Mouse (Mus musculus) hindbrain, embryonic 13.5 days (tissue): ENCODE results near the gene Mymk. TPM values are rescaled to one million over a fixed set of nuclear protein-coding genes. Genes with fewer than 3 reads are reported as not detected.

Experiments
- ATAC-seq: fragments of 200-750 bp; cut with Nextera tagmentation; 2 replicates; pipeline ENCODE4 v1.8.0; 2017; ENCODE audit warnings: moderate TSS enrichment; ENCODE audit not compliant: low FRiP score
- H3K27ac ChIP-seq: fragments of 300-500 bp; sonication (generic); 2 replicates; pipeline ENCODE4 v1.5.1; 2015; ENCODE audit warnings: inconsistent platforms, mild to moderate bottlenecking, moderate library complexity
- H3K27me3 ChIP-seq: fragments of 300-500 bp; sonication (generic); 2 replicates; pipeline ENCODE4 v1.6.1; 2015; ENCODE audit warnings: mild to moderate bottlenecking, inconsistent platforms
- H3K36me3 ChIP-seq: fragments of 300-500 bp; sonication (generic); 2 replicates; pipeline ENCODE4 v1.6.1; 2015; ENCODE audit warnings: mild to moderate bottlenecking, inconsistent platforms
- H3K4me1 ChIP-seq: fragments of 300-500 bp; sonication (generic); replicated peaks from 2 replicates; pipeline ENCODE4 v1.6.1; 2015; ENCODE audit warnings: inconsistent platforms
- H3K4me2 ChIP-seq: fragments of 300-500 bp; sonication (generic); 2 replicates; pipeline ENCODE4 v1.6.1; 2015; ENCODE audit warnings: inconsistent platforms, mild to moderate bottlenecking, moderate library complexity
- H3K4me3 ChIP-seq: fragments of 300-500 bp; sonication (generic); 2 replicates; pipeline ENCODE4 v1.5.1; 2015; ENCODE audit warnings: mild to moderate bottlenecking, inconsistent platforms
- H3K9ac ChIP-seq: fragments of 300-500 bp; sonication (generic); 2 replicates; pipeline ENCODE4 v1.6.1; 2015; ENCODE audit warnings: mild to moderate bottlenecking, inconsistent platforms
- H3K9me3 ChIP-seq: fragments of 300-500 bp; sonication (generic); 2 replicates; pipeline ENCODE4 v1.6.1; 2016; ENCODE audit warnings: inconsistent platforms
- WGBS: fragments of 180-500 bp; shearing (Covaris S2); methylation state at CpG from one replicate; pipeline ENCODE4 v1.1.7; 2015; 5-methylcytosine and 5-hydroxymethylcytosine counted together
- polyA plus RNA-seq: library from polyadenylated mRNA; unstranded; fragments of >200 nt; fragmentation: Nextera tagmentation; extraction: Ambion mirVana; gene quantifications from 2 replicates; pipeline ENCODE4 v1.2.1, GENCODE M21; 2015

The Mymk gene
- polyA plus RNA-seq, 1 experiment from 2014 or later, result 1.1 TPM

DNA sequence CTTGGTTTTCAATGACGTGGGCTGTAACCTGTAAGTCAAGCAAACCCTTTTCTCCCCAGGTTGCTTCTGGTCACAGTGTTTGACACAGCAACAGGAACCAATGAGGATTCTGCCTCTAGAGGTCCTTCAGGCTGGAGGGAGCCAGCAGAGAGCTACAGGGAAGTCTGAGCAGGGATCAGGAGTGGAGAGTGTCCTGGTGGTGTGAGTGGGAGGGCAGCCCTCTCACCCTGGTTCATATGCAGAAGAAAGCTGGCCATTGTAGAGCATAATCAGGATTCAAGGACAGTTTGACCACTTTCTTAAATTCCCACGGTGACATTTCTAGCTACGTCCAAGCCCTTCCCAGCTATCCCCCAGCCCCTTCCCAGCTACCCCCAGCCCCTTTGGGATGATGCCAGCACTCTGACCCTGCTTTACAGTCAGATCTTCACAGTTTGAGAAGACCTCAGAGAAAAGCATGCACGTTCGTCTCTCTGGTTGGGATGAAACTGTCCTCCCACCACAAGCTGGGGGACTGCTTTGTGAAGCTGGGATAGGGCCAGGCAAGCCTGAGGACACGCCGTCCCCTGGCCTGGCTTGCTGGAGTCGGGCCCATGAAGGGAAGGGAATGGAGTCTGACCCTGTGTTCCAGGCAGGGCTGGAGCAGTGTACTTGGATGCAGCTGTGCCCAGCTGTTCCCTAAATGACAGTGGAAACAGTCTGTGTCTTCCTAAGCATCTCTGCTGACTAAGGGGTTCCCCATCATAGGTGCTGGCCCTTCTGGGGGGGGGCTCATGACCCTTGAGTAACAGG lies 25.8 kb downstream of the Mymk start:
- Histone ChIP-seq H3K27me3 (peaks cover 7% of the 10 kb centered on the region; the same call in 1 of the 2 replicates), H3K9ac (no peak overlapping the region), H3K9me3 (no peaks in the 10 kb centered on the region), H3K27ac (no peak overlapping the region), H3K4me3 (no peak overlapping the region), H3K4me2 (no peak overlapping the region), H3K4me1 (no peaks in the 10 kb centered on the region), H3K36me3 (no peaks in the 10 kb centered on the region)
- ATAC-seq, result no peak
- 70% methylated on average over 8 of the region's 8 CpGs for WGBS

DNA sequence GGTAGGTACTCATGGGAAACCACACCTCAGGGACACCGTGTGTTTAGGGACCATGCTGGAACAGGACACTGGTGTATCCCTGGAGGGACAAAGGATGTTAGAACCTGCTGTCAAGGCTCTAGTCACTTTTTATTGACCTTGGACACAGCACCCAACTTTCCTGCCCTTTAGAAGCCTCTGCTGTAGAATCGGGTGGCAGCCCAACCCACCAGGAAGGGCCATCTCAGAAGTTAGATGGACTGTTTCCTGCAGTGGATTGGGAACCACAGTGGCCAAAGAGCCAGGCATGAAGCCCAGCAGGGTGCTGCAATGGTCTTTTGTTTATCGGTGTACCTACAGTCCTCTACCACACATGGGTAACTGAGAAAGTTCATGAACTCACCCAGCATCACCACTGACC lies 27.3 kb downstream of the Mymk start:
- Histone ChIP-seq H3K27me3 (peaks cover 12% of the 10 kb centered on the region; the same call in 1 of the 2 replicates), H3K4me2 (no peak overlapping the region), H3K4me1 (no peaks in the 10 kb centered on the region), H3K36me3 (no peaks in the 10 kb centered on the region), H3K27ac (no peak overlapping the region), H3K9me3 (no peaks in the 10 kb centered on the region), H3K4me3 (no peak overlapping the region), H3K9ac (no peak overlapping the region)
- 76% methylated on average over 3 of the region's 3 CpGs for WGBS
- ATAC-seq, result no peak

DNA sequence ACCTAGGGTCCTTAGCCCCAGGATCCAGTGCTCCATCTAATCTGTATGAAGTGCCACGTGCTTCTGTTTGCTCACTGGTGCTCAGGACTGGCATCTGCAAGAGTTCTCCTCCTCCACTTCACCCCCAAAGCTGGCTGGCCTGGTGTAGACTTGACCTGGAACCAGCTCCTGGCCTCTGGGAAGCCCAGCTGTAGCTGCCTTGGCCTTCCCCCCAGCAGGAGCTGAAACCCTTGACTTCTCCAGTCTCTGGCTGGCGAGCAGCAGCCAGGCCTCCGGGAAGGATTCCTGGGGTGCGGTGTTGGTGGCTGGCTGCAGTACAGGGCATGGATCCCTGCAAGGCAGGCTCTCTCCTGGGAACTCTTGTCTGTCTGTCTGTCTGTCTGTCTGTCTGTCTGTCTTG lies 27.8 kb downstream of the Mymk start:
- H3K27ac ChIP-seq, result no peak overlapping the region
- 69% methylated on average over 4 of the region's 4 CpGs for WGBS
- H3K36me3 ChIP-seq, result no peaks in the 10 kb centered on the region
- ATAC-seq, result no peak
- H3K4me3 ChIP-seq, result no peak overlapping the region
- H3K4me1 ChIP-seq, result no peaks in the 10 kb centered on the region
- H3K9me3 ChIP-seq, result no peaks in the 10 kb centered on the region
- H3K9ac ChIP-seq, result no peak overlapping the region
- no peak overlapping the region for H3K4me2 ChIP-seq
- H3K27me3 ChIP-seq, result peaks cover 16% of the 10 kb centered on the region

DNA sequence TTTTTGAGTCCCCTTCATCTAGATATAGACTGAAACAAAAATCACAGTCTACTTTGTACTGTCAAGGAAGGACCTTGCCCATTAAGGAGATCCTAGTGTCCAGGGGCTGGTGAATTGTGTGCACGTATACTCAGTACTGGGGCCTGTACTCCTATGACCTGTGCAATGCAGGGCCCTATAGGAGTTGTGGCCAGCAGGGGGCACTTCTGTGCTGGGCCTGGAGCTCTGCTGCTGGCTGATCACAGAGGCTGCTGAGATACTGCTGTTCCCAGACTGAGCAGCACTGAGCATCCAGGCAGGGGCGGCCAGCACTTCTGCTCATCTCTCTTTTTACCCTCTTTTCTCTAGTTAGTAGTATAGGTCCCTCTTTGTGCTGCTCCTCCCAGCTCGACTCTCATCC lies 28.5 kb downstream of the Mymk start:
- ATAC-seq, result peak; percentile 89
- no peaks in the 10 kb centered on the region for H3K9me3 ChIP-seq
- H3K4me3 ChIP-seq, result no peak overlapping the region
- no peak overlapping the region for H3K9ac ChIP-seq
- H3K27me3 ChIP-seq, result peaks cover 18% of the 10 kb centered on the region
- no peaks in the 10 kb centered on the region for H3K36me3 ChIP-seq
- WGBS, result 32% methylated on average over 3 of the region's 3 CpGs
- no peak overlapping the region for H3K27ac ChIP-seq
- no peaks in the 10 kb centered on the region for H3K4me1 ChIP-seq
- H3K4me2 ChIP-seq, result no peak overlapping the region

DNA sequence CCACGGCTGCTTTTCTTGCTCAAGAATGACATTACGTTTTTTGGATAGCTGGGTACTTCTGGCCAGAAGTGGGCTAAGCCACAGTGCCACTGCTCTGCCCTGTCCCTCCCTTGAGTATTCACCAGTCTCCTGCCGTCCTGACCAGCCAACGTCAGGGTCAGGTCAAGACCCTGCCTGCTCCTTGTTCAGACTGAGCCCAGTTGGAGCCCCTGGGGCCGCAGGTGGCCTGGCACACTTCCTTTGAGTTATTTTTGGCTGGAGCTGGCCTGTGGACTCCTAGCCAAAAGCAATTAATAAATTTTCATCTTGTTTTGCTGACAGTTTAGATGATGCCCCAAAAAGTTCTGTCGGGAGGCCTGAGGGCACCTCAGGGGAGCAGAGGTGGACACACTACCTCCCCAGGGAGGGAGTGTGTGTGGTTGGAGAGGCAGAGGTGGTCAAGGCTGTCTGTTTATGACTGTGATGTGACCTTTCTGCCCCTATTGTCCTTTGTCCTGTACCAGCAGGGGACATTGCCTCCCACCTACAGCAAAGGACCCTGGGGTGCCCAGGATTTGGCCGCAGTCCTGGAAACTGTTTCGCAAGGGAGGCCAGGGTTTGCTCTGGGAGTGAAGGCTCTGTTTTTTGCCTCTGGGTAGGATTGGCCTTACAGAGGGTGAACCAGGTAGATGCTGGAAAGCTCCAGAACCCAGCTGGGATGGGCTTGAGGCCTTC lies 29.7 kb downstream of the Mymk start:
- H3K9ac ChIP-seq, result no peak overlapping the region
- 72% methylated on average over 8 of the region's 8 CpGs for WGBS
- no peaks in the 10 kb centered on the region for H3K36me3 ChIP-seq
- peaks cover 18% of the 10 kb centered on the region for H3K27me3 ChIP-seq
- no peaks in the 10 kb centered on the region for H3K4me1 ChIP-seq
- ATAC-seq, result no peak
- H3K4me2 ChIP-seq, result no peak overlapping the region
- no peak overlapping the region for H3K27ac ChIP-seq
- H3K4me3 ChIP-seq, result no peak overlapping the region
- no peaks in the 10 kb centered on the region for H3K9me3 ChIP-seq

DNA sequence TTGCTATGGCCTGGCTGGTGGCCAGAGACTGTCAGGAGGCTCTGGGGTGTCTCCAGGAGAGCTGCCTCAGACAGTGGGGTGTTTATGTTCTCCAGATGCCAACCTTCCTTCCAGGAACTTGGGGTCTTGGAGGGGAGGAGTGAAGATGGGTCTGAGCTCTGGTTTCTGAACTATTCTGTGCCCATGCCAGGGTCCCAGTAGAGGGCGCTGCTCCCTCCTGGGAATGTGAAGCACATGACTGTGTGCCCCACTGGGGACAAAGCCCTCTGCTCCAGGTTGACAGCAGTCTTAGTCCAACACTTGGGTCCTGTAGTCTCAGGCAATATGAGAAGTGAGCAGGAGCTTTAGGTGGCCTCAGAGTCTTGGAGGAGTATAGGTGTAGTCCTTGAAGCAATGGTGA lies 32.7 kb downstream of the Mymk start:
- Histone ChIP-seq H3K4me3 (no peak overlapping the region), H3K36me3 (no peaks in the 10 kb centered on the region), H3K27me3 (peaks cover 14% of the 10 kb centered on the region; the same call in 1 of the 2 replicates), H3K27ac (no peak overlapping the region), H3K9ac (no peak overlapping the region), H3K9me3 (no peaks in the 10 kb centered on the region), H3K4me2 (no peak overlapping the region), H3K4me1 (no peaks in the 10 kb centered on the region)
- 0% methylated on average over 1 of the region's 1 CpGs for WGBS
- no peak for ATAC-seq

GRCm38 (mm10) chr2:27038596-27038995 lies 33.4 kb downstream of the Mymk start:
- no peaks in the 10 kb centered on the region for H3K9me3 ChIP-seq
- no peaks in the 10 kb centered on the region for H3K36me3 ChIP-seq
- ATAC-seq, result peak; percentile 58
- no peak overlapping the region for H3K4me3 ChIP-seq
- H3K9ac ChIP-seq, result no peak overlapping the region
- no peak overlapping the region for H3K27ac ChIP-seq
- no peak overlapping the region for H3K4me2 ChIP-seq
- no peaks in the 10 kb centered on the region for H3K4me1 ChIP-seq
- 3% methylated on average over 3 of the region's 3 CpGs for WGBS
- peaks cover 14% of the 10 kb centered on the region; the same call in 1 of the 2 replicates for H3K27me3 ChIP-seq

DNA sequence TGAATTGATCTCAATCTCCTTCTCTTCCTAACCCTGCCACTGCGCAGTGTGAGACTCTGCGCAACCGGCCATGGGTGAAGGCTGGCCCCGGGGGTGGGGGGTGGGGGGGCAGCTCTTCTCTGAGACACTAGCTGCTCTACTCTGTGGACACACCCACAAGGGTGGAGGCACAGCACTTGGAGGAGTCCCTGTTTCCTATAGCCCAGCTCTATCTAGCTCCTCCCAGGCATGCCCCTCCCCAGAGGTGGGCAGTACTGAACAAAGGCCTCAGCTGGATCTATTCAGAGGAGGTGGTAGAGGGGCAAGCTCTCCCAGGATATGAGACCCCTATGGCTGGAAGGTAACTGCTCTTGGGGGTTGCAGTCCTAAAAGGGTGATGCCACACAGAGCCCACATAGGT lies 35.0 kb downstream of the Mymk start:
- Histone ChIP-seq H3K27me3 (peaks cover 13% of the 10 kb centered on the region; the same call in 1 of the 2 replicates), H3K36me3 (no peaks in the 10 kb centered on the region), H3K9ac (no peak overlapping the region), H3K4me3 (no peak overlapping the region), H3K4me2 (no peak overlapping the region), H3K4me1 (no peaks in the 10 kb centered on the region), H3K9me3 (no peaks in the 10 kb centered on the region), H3K27ac (no peak overlapping the region)
- WGBS, result 63% methylated on average over 4 of the region's 4 CpGs
- no peak for ATAC-seq

- H3K9me3 ChIP-seq, result no peaks in the 10 kb centered on the region
- no peak overlapping the region for H3K9ac ChIP-seq
- H3K4me1 ChIP-seq, result no peaks in the 10 kb centered on the region
- H3K4me3 ChIP-seq, result no peak overlapping the region
- no peak overlapping the region for H3K27ac ChIP-seq
- ATAC-seq, result no peak
- peaks cover 10% of the 10 kb centered on the region; the same call in 1 of the 2 replicates for H3K27me3 ChIP-seq
- 72% methylated on average over 3 of the region's 3 CpGs for WGBS
- no peak overlapping the region for H3K4me2 ChIP-seq
- no peaks in the 10 kb centered on the region for H3K36me3 ChIP-seq
These were observed 36.0 kb downstream of the Mymk start for GRCm38 (mm10) chr2:27036003-27036402.

DNA sequence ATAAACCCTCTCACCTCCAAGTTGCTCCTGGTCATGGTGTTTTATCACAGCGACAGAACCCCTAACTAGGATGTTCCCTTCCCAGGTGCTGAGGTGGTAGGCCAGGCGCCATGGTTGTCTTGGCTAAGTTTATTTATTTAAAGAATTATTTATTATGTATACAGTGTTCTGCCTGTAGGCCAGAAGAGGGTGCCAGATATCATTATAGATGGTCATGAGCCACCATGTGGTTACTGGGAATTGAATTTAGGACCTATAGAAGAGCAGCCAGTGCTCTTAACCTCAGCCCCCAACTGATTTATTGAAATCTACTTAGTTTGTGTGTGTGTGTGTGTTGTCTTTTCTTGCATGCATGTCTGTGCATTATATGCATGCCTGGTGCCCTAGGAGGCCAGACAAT lies 39.6 kb downstream of the Mymk start:
- no peak overlapping the region for H3K4me2 ChIP-seq
- peaks cover 11% of the 10 kb centered on the region for H3K4me1 ChIP-seq
- no peak for ATAC-seq
- peaks cover 20% of the 10 kb centered on the region for H3K27me3 ChIP-seq
- no peak overlapping the region for H3K27ac ChIP-seq
- H3K9me3 ChIP-seq, result no peaks in the 10 kb centered on the region
- H3K9ac ChIP-seq, result no peak overlapping the region
- H3K36me3 ChIP-seq, result no peaks in the 10 kb centered on the region
- WGBS, result 76% methylated on average over 2 of the region's 2 CpGs
- no peak overlapping the region for H3K4me3 ChIP-seq

- Histone ChIP-seq H3K4me2 (peak overlapping the region; percentile 69), H3K9me3 (no peaks in the 10 kb centered on the region), H3K4me1 (peaks cover 22% of the 10 kb centered on the region), H3K27me3 (peaks cover 20% of the 10 kb centered on the region), H3K9ac (peak overlapping the region; percentile 63; the same call in 1 of the 2 replicates), H3K36me3 (no peaks in the 10 kb centered on the region), H3K4me3 (peak overlapping the region; percentile 44), H3K27ac (no peak overlapping the region)
- WGBS, result 84% methylated on average over 4 of the region's 4 CpGs
- no peak for ATAC-seq
These were observed 43.5 kb downstream of the Mymk start for GRCm38 (mm10) chr2:27028437-27029015.

- Histone ChIP-seq H3K4me3 (peak within 1 kb of the TSS; percentile 44), H3K4me1 (peaks cover 22% of the 10 kb centered on the region), H3K36me3 (no peaks in the 10 kb centered on the region), H3K9ac (peak within 1 kb of the TSS; percentile 68), H3K9me3 (no peaks in the 10 kb centered on the region), H3K27me3 (peaks cover 20% of the 10 kb centered on the region), H3K4me2 (peak within 1 kb of the TSS; percentile 69), H3K27ac (peak within 1 kb of the TSS; percentile 58)
- peak; percentile 98 for ATAC-seq
- 3% methylated on average over 38 of the region's 38 CpGs for WGBS
These were observed 44.2 kb downstream of the Mymk start, which contains the start of gene Slc2a6 for GRCm38 (mm10) chr2:27027618-27028436. Gene Slc2a6 (minus strand): TSS chr2:27027998.
